Comparison of ENCODE assay signal across 11 mouse cellular contexts in the genomic region with DNA sequence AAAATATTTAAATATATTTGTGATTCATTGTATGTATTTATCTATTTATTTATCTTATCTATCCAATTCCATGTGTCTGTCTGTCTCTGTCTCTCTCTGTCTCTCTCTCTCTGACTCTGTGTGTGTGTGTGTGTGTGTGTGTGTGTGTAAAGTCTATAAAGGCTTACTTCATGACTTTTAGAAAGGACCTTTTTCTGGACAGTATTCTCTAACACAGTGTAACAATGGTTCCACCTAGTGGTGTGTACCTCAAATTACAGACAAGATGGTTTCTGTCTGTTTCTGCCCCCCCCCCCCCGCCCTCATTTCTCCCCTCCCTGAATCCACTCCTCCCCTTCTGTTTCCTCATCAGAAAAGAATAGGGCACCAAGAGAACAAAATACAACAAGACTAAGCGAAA. TPM values are rescaled to one million over a fixed set of nuclear protein-coding genes. Genes with fewer than 3 reads are reported as not detected.
DNase-seq lines count a peak whose midpoint lies in the region; ATAC-seq and TF ChIP-seq lines count a peak whose summit lies in the region.
"Had no signal": no experiment of that assay in that cellular context is flagged by ENCODE, and none has a peak within 500 bp of the region (broad histone marks: within the 10 kb centered on the region; RNA-seq: fewer than 3 reads in every experiment).

No protein-coding gene starts in this region.

- no peaks in the 10 kb centered on the region; the same call in 1 of the 2 replicates for H3K79me2 ChIP-seq in liver, adult 2 months (ENCODE audit: control insufficient read depth, insufficient read depth, low read length)
- no peaks in the 10 kb centered on the region for H3K79me2 ChIP-seq in CH12.LX (replicated peaks; ENCODE audit: control insufficient read depth, extremely low read depth, insufficient read depth, poor library complexity, severe bottlenecking)

- H3K4me1 ChIP-seq in liver, adult 2 months (ENCODE audit: control insufficient read depth, insufficient read depth, low read length): peaks cover 1% of the 10 kb centered on the region; the same call in 1 of the 2 replicates
- H3K4me1 ChIP-seq in CH12.LX (ENCODE audit: control insufficient read depth in 1 of 2, insufficient read depth in 2 of 2): peaks cover 0 to 7% of the 10 kb centered on the region in 2 experiments; a peak in 2 of 4 replicates
- H3K4me1 ChIP-seq in midbrain, postnatal 0 days (ENCODE audit: insufficient read depth, low read length): no peaks in the 10 kb centered on the region

- no peak overlapping the region for H3K4me2 ChIP-seq in CH12.LX (ENCODE audit: insufficient read depth, low read depth, poor library complexity, severe bottlenecking)
- H3K4me2 ChIP-seq in midbrain, postnatal 0 days (ENCODE audit: low read depth, low read length, poor library complexity, severe bottlenecking): no peak overlapping the region
- H3K4me2 ChIP-seq: heart, embryonic 13.5 days had no signal

- H3K9me3 ChIP-seq in CH12.LX (replicated peaks; ENCODE audit: low read length): no peaks in the 10 kb centered on the region
- no peaks in the 10 kb centered on the region for H3K9me3 ChIP-seq in midbrain, postnatal 0 days (ENCODE audit: low read length)
- H3K9me3 ChIP-seq: heart, embryonic 13.5 days had no signal

- peaks cover 8% of the 10 kb centered on the region; the same call in 1 of the 2 replicates for H3K36me3 ChIP-seq in liver, adult 2 months (ENCODE audit: control insufficient read depth, insufficient read depth, low read length)
- peaks cover under 1 to 20% of the 10 kb centered on the region in 2 experiments for H3K36me3 ChIP-seq in CH12.LX (replicated peaks in 1 of 2; ENCODE audit: control insufficient read depth in 1 of 2, insufficient read depth in 1 of 2, low read length in 1 of 2)
- H3K36me3 ChIP-seq in midbrain, postnatal 0 days (ENCODE audit: insufficient read depth, low read length): no peaks in the 10 kb centered on the region

- H3K9ac ChIP-seq in liver, adult 2 months (ENCODE audit: low read depth, low read length): no peak overlapping the region
- no peak overlapping the region for H3K9ac ChIP-seq in CH12.LX (ENCODE audit: insufficient read depth, low read depth)
- H3K9ac ChIP-seq in midbrain, postnatal 0 days (replicated peaks; ENCODE audit: low read length, poor library complexity, severe bottlenecking): no peak overlapping the region
- H3K9ac ChIP-seq: heart, embryonic 13.5 days had no signal

- TF ChIP-seq RAD21 in CH12.LX (IDR thresholded peaks at IDR 0.05; ENCODE audit: low read depth, low read length): peak; percentile 75

- H3K4me3 ChIP-seq in liver, adult 2 months (ENCODE audit: insufficient read depth, low read depth, low read length): no peak overlapping the region
- H3K4me3 ChIP-seq in CH12.LX (replicated peaks in 1 of 3; ENCODE audit: low read depth in 2 of 3, low read length in 2 of 3, poor library complexity in 1 of 3): no peak overlapping the region
- no peak overlapping the region for H3K4me3 ChIP-seq in midbrain, postnatal 0 days (ENCODE audit: low read depth, low read length)
- H3K4me3 ChIP-seq: heart, embryonic 13.5 days had no signal

- peak; percentile 37 for DNase-seq in liver, adult 2 months (ENCODE audit: extremely low read depth, low read depth, low spot score)
- DNase-seq in liver (no peak), CH12.LX (ENCODE audit: extremely low read depth) (peak; percentile 38)
- peak; percentile 12 for DNase-seq in c-Kit-positive CD71-negative TER-119-negative erythroid progenitor cells, embryonic 14.5 days (ENCODE audit: low read depth)
- DNase-seq in urinary bladder, postnatal 36 days (ENCODE audit: low spot score in 2 of 2): no peak
- no peak for DNase-seq in urinary bladder, adult 2 months (ENCODE audit: low spot score)
- DNase-seq in midbrain, postnatal 0 days (ENCODE audit: low spot score): no peak
- DNase-seq: cerebellum, postnatal 10 days; kidney, adult 9 months had no signal

- peak; percentile 27; the same call in 1 of the 2 replicates for TF ChIP-seq CTCF in liver, adult 2 months (IDR thresholded peaks at IDR 0.05; ENCODE audit: low read depth, low read length)
- peak; percentile 14 to 65; a peak in 2 of 4 replicates for TF ChIP-seq CTCF in CH12.LX (conservative IDR thresholded peaks at IDR 0.05 in 1 of 2, IDR thresholded peaks at IDR 0.05 in 1 of 2; ENCODE audit: low read depth in 2 of 2, low read length in 2 of 2)
- no peak for TF ChIP-seq CTCF in midbrain, postnatal 0 days (IDR thresholded peaks at IDR 0.05)

- peak; percentile 78 for ATAC-seq in megakaryocyte, adult 5-6 weeks (ENCODE audit: poor library complexity, severe bottlenecking)
- ATAC-seq in midbrain, postnatal 0 days (ENCODE audit: low FRiP score): no peak

- in situ Hi-C loops in CH12.LX (cut with MboI; ENCODE audit: low pct_ligation_motif_present, low pct_unique_long_range_greater_than_20kb, low sequenced_read_pairs): loop anchor here (10.0 kb wide), 1 partner anchor 870 kb away; no protein-coding TSS in a partner anchor

- TF ChIP-seq EP300 in CH12.LX (IDR thresholded peaks at IDR 0.05; ENCODE audit: low read length): no peak

- no peak overlapping the region for H3K27ac ChIP-seq in liver, adult 2 months (replicated peaks; ENCODE audit: insufficient read depth, low read depth, low read length)
- H3K27ac ChIP-seq in CH12.LX (ENCODE audit: insufficient read depth, low read depth): no peak overlapping the region
- H3K27ac ChIP-seq in midbrain, postnatal 0 days (ENCODE audit: low read depth, low read length): no peak overlapping the region
- H3K27ac ChIP-seq: heart, embryonic 13.5 days had no signal

- dilution Hi-C loops in CH12.LX (cut with MboI; ENCODE audit: extremely low pct_ligation_motif_present, extremely low pct_unique_long_range_greater_than_20kb, low sequenced_read_pairs): no loop called here

- 78% methylated on average over 2 of the region's 2 CpGs for WGBS in liver, adult 2 months
- 88% methylated on average over 2 of the region's 2 CpGs for WGBS in midbrain, postnatal 0 days

- TF ChIP-seq POLR2A in liver, adult 2 months (IDR thresholded peaks at IDR 0.05; ENCODE audit: extremely low read depth, insufficient read depth, low read length): no peak
- TF ChIP-seq POLR2A in CH12.LX (IDR thresholded peaks at IDR 0.05; ENCODE audit: low read depth, low read length): no peak

- no peaks in the 10 kb centered on the region for H3K27me3 ChIP-seq in liver, adult 2 months (ENCODE audit: control insufficient read depth, insufficient read depth, low read length)
- no peaks in the 10 kb centered on the region for H3K27me3 ChIP-seq in CH12.LX (replicated peaks)
- H3K27me3 ChIP-seq in midbrain, postnatal 0 days (ENCODE audit: insufficient read depth, low read length): no peaks in the 10 kb centered on the region
- H3K27me3 ChIP-seq: heart, embryonic 13.5 days had no signal

TF ChIP-seq in CH12.LX, 34 proteins besides CTCF, POLR2A, EP300 and RAD21:
- TF ChIP-seq ZC3H11A (IDR thresholded peaks at IDR 0.05; ENCODE audit: low read depth, low read length): peak; percentile 31; the same call in 1 of the 2 replicates
- TF ChIP-seq USF2 (conservative IDR thresholded peaks at IDR 0.05; ENCODE audit: low read depth, low read length): no peak
- TF ChIP-seq SMC3 (IDR thresholded peaks at IDR 0.05; ENCODE audit: low read depth, low read length): peak; percentile 65

RNA-seq across cellular contexts. Expression of a gene that starts 46.9 kb away (rescaled TPM):
- total RNA-seq in liver, adult 2 months (2014; rRNA removed): 22.3 and 26.7 TPM in 2 replicates
- 17.2 and 18.0 TPM in 2 replicates for polyA plus RNA-seq in liver, adult 2 months (2012; rRNA removed)
- total RNA-seq in CH12.LX (2012; rRNA removed) (22.1 and 26.8 TPM in 2 replicates), CH12.LX (2014; rRNA removed) (66.4 and 81.8 TPM in 2 replicates)
- 44.7 TPM in 2 replicates for polyA plus RNA-seq in CH12.LX (2012; ENCODE audit: insufficient read length, low read depth)
- total RNA-seq in megakaryocyte, adult 5-6 weeks (2015): 55.4 and 61.5 TPM in 2 replicates
- total RNA-seq in megakaryocyte, adult 5-6 weeks (2017): 36.3 and 37.4 TPM in 2 replicates
- 33.0 and 34.1 TPM in 2 replicates for polyA plus RNA-seq in urinary bladder, adult 2 months (2012; rRNA removed)
- 196 and 228 TPM in 2 replicates for total RNA-seq in midbrain, postnatal 0 days (2014; rRNA removed)
- 179 and 200 TPM in 2 replicates for polyA plus RNA-seq in midbrain, postnatal 0 days (2015; fragmentation: Nextera tagmentation; extraction: Ambion mirVana)

Comparison
In these comparisons a context has a peak if more than half of its experiments do, and no peak if none do; other contexts are left out.
1. DNase-seq: peak in liver, adult 2 months (single experiment), CH12.LX (single experiment) and c-Kit-positive CD71-negative TER-119-negative erythroid progenitor cells, embryonic 14.5 days (single experiment); none in liver (single experiment), urinary bladder, postnatal 36 days (0 of 2), urinary bladder, adult 2 months (single experiment) and midbrain, postnatal 0 days (single experiment).